Mouse (Mus musculus): ENCODE data around the gene Zfp473. TPM values are rescaled to one million over a fixed set of nuclear protein-coding genes. Genes with fewer than 3 reads are reported as not detected.

Gene Zfp473
- total RNA-seq, 2 experiments from 2014 or later: 1.0 to 1.2 TPM

Other genes with a start within 250 kb of the Zfp473 start
- gene Mybpc2, start 226.4 kb downstream of the Zfp473 start, total RNA-seq (2015): not detected in 2 replicates
- gene Mybpc2, start 226.4 kb downstream of the Zfp473 start, total RNA-seq (2017): not detected in 2 replicates
- gene Spib, start 219.0 kb downstream of the Zfp473 start, total RNA-seq (2015): 0.20 TPM in 1 of 2 replicates, not detected in the other
- 0.04 TPM in 1 of 2 replicates, not detected in the other for gene Spib, start 219.0 kb downstream of the Zfp473 start, total RNA-seq (2017)
- gene Pold1, start 202.2 kb downstream of the Zfp473 start, total RNA-seq (2015): 51.4 and 70.3 TPM in 2 replicates
- 64.4 and 77.2 TPM in 2 replicates for gene Pold1, start 202.2 kb downstream of the Zfp473 start, total RNA-seq (2017)
- 39.4 and 43.7 TPM in 2 replicates for gene Nr1h2, start 197.1 kb downstream of the Zfp473 start, total RNA-seq (2015)
- gene Nr1h2, start 197.1 kb downstream of the Zfp473 start, total RNA-seq (2017): 42.6 and 45.7 TPM in 2 replicates
- gene Napsa, start 178.7 kb downstream of the Zfp473 start, total RNA-seq (2015): 219 and 232 TPM in 2 replicates
- 91.2 and 121 TPM in 2 replicates for gene Napsa, start 178.7 kb downstream of the Zfp473 start, total RNA-seq (2017)
- 0.25 and 0.66 TPM in 2 replicates for gene Kcnc3, start 160.4 kb downstream of the Zfp473 start, total RNA-seq (2015)
- gene Kcnc3, start 160.4 kb downstream of the Zfp473 start, total RNA-seq (2017): 0.04 TPM in 1 of 2 replicates, not detected in the other
- not detected in 2 replicates for gene Myh14, start 80.2 kb downstream of the Zfp473 start, total RNA-seq (2015)
- not detected in 2 replicates for gene Myh14, start 80.2 kb downstream of the Zfp473 start, total RNA-seq (2017)
- gene Izumo2, start 42.3 kb downstream of the Zfp473 start, total RNA-seq (2015): not detected in 2 replicates
- not detected in 2 replicates for gene Izumo2, start 42.3 kb downstream of the Zfp473 start, total RNA-seq (2017)
- gene Vrk3, start 2.6 kb downstream of the Zfp473 start, total RNA-seq (2015): 37.1 and 37.4 TPM in 2 replicates
- gene Vrk3, start 2.6 kb downstream of the Zfp473 start, total RNA-seq (2017): 36.0 and 51.4 TPM in 2 replicates
- 39.8 and 47.3 TPM in 2 replicates for gene Nup62, start 65.0 kb upstream of the Zfp473 start, total RNA-seq (2015)
- gene Nup62, start 65.0 kb upstream of the Zfp473 start, total RNA-seq (2017): 126 and 140 TPM in 2 replicates
- 0.17 and 1.0 TPM in 2 replicates for gene Il4i1, start 65.3 kb upstream of the Zfp473 start, total RNA-seq (2015)
- 0.17 and 0.25 TPM in 2 replicates for gene Il4i1, start 65.3 kb upstream of the Zfp473 start, total RNA-seq (2017)
- gene Atf5, start 65.6 kb upstream of the Zfp473 start, total RNA-seq (2015): 4.0 and 4.8 TPM in 2 replicates
- 1.5 and 1.9 TPM in 2 replicates for gene Atf5, start 65.6 kb upstream of the Zfp473 start, total RNA-seq (2017)
- 8.0 and 10.4 TPM in 2 replicates for gene Akt1s1, start 97.9 kb upstream of the Zfp473 start, total RNA-seq (2015)
- 23.9 and 24.9 TPM in 2 replicates for gene Akt1s1, start 97.9 kb upstream of the Zfp473 start, total RNA-seq (2017)
- 15.2 and 19.2 TPM in 2 replicates for gene Tbc1d17, start 98.0 kb upstream of the Zfp473 start, total RNA-seq (2015)
- 13.6 and 13.8 TPM in 2 replicates for gene Tbc1d17, start 98.0 kb upstream of the Zfp473 start, total RNA-seq (2017)
- 43.4 and 49.9 TPM in 2 replicates for gene Pnkp, start 106.1 kb upstream of the Zfp473 start, total RNA-seq (2015)
- 60.7 and 69.8 TPM in 2 replicates for gene Pnkp, start 106.1 kb upstream of the Zfp473 start, total RNA-seq (2017)
- 55.3 and 63.9 TPM in 2 replicates for gene Ptov1, start 118.7 kb upstream of the Zfp473 start, total RNA-seq (2015)
- 25.5 and 41.5 TPM in 2 replicates for gene Ptov1, start 118.7 kb upstream of the Zfp473 start, total RNA-seq (2017)
- 26.0 and 36.8 TPM in 2 replicates for gene Med25, start 141.7 kb upstream of the Zfp473 start, total RNA-seq (2015)
- gene Med25, start 141.7 kb upstream of the Zfp473 start, total RNA-seq (2017): 11.4 and 14.5 TPM in 2 replicates
- 9.8 and 10.6 TPM in 2 replicates for gene Fuz, start 145.0 kb upstream of the Zfp473 start, total RNA-seq (2015)
- gene Fuz, start 145.0 kb upstream of the Zfp473 start, total RNA-seq (2017): 16.6 and 19.9 TPM in 2 replicates
- 36.1 and 40.4 TPM in 2 replicates for gene Ap2a1, start 178.4 kb upstream of the Zfp473 start, total RNA-seq (2015)
- gene Ap2a1, start 178.4 kb upstream of the Zfp473 start, total RNA-seq (2017): 25.8 and 39.8 TPM in 2 replicates
- not detected in 2 replicates for gene Tsks, start 192.2 kb upstream of the Zfp473 start, total RNA-seq (2015)
- gene Tsks, start 192.2 kb upstream of the Zfp473 start, total RNA-seq (2017): not detected in 2 replicates
- 0.42 and 0.54 TPM in 2 replicates for gene Cpt1c, start 223.8 kb upstream of the Zfp473 start, total RNA-seq (2015)
- 0.25 and 1.6 TPM in 2 replicates for gene Cpt1c, start 223.8 kb upstream of the Zfp473 start, total RNA-seq (2017)
- 147 and 153 TPM in 2 replicates for gene Prmt1, start 235.5 kb upstream of the Zfp473 start, total RNA-seq (2015)
- 113 and 135 TPM in 2 replicates for gene Prmt1, start 235.5 kb upstream of the Zfp473 start, total RNA-seq (2017)
- gene Irf3, start 246.6 kb upstream of the Zfp473 start, total RNA-seq (2015): 71.9 and 79.5 TPM in 2 replicates
- 70.4 and 89.4 TPM in 2 replicates for gene Irf3, start 246.6 kb upstream of the Zfp473 start, total RNA-seq (2017)
- 22.6 and 25.9 TPM in 2 replicates for gene Bcl2l12, start 247.7 kb upstream of the Zfp473 start, total RNA-seq (2015)
- 26.2 and 28.0 TPM in 2 replicates for gene Bcl2l12, start 247.7 kb upstream of the Zfp473 start, total RNA-seq (2017)